Comparison of ENCODE assay signal across 9 mouse cellular contexts in the genomic region with DNA sequence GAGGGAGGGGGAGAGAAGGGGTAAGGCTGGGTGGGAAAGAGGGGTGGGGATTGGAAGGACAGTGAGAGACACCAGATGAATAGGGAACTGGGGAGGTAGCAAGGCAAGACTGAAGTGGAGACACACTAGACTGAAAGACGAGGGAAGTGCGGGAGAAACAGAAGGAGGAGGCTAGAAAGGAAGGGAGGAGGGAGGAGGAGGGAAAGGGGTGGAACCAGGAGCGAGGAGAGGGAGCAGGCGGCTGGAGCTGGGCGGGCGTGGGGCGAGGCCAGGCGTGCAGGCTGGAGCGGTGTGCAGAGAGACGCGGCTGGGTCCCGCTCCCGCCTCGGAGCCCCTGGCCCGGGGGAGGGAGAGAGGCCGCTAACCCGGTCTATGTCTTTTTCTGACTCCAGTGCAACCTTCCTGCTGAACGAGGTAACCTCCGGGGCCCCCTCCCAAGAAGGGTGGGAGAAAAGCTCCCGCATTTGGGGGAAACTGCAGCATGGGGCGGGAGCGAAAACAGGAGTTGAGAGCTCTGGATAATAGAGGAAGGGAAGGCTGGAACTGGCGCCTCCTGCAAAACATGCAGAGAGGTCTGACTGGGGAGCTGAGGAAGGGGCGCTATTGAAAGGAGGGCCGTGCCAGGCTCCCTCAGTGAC. TPM values are rescaled to one million over a fixed set of nuclear protein-coding genes. Genes with fewer than 3 reads are reported as not detected.
A peak's percentile ranks its signal among the peaks of the same experiment; 100 is the strongest.
DNase-seq lines count a peak whose midpoint lies in the region; ATAC-seq lines count a peak whose summit lies in the region.
"Had no signal": no experiment of that assay in that cellular context is flagged by ENCODE, and none has a peak within 500 bp of the region (broad histone marks: within the 10 kb centered on the region; RNA-seq: fewer than 3 reads in every experiment).

No protein-coding gene starts in this region.

- peak overlapping the region; percentile 91 for H3K4me2 ChIP-seq in heart, embryonic 15.5 days

- no peaks in the 10 kb centered on the region for H3K9me3 ChIP-seq in embryonic facial prominence, embryonic 10.5 days
- no peaks in the 10 kb centered on the region for H3K9me3 ChIP-seq in heart, embryonic 15.5 days (replicated peaks)

- peaks cover 91% of the 10 kb centered on the region for H3K4me1 ChIP-seq in embryonic facial prominence, embryonic 10.5 days
- peaks cover 69% of the 10 kb centered on the region for H3K4me1 ChIP-seq in heart, embryonic 15.5 days (replicated peaks)

- peak overlapping the region; percentile 81 for H3K27ac ChIP-seq in embryonic facial prominence, embryonic 10.5 days (replicated peaks)
- H3K27ac ChIP-seq in heart, embryonic 15.5 days = 0 out of 2 replicates have a peak overlapping the region, but pooled peaks have one; percentile 20

- peak; percentile 66 for ATAC-seq in heart, embryonic 15.5 days (replicated peaks; ENCODE audit: insufficient number of reproducible peaks, insufficient read depth, low FRiP score, low read depth)

- peak overlapping the region; percentile 53 for H3K9ac ChIP-seq in heart, embryonic 15.5 days

- WGBS in embryonic facial prominence, embryonic 10.5 days = under 1% methylated on average over 25 of the region's 25 CpGs
- 1% methylated on average over 25 of the region's 25 CpGs for WGBS in heart, embryonic 15.5 days

- peak overlapping the region; percentile 89 for H3K4me3 ChIP-seq in embryonic facial prominence, embryonic 10.5 days
- H3K4me3 ChIP-seq in heart, embryonic 15.5 days = peak overlapping the region; percentile 77

- H3K36me3 ChIP-seq in embryonic facial prominence, embryonic 10.5 days (replicated peaks) = no peaks in the 10 kb centered on the region
- no peaks in the 10 kb centered on the region for H3K36me3 ChIP-seq in heart, embryonic 15.5 days

- DNase-seq in left cerebral cortex, adult 18-20 months (ENCODE audit: low spot score in 2 of 2) = peak; percentile 57 to 77
- no peak for DNase-seq in left cerebral cortex, adult 11 months (ENCODE audit: low spot score)
- peak; percentile 85 for DNase-seq in embryonic facial prominence, embryonic 10.5 days (ENCODE audit: low spot score)
- peak; percentile 86 for DNase-seq in kidney, postnatal 10 days
- peak; percentile 90 for DNase-seq in lung, postnatal 10 days
- DNase-seq in right cerebral cortex, postnatal 14 days = peak; percentile 70
- DNase-seq in spleen, postnatal 10 days (ENCODE audit: low spot score in 2 of 2) = no peak

- H3K27me3 ChIP-seq in embryonic facial prominence, embryonic 10.5 days (replicated peaks; ENCODE audit: low read depth, poor library complexity, severe bottlenecking) = peaks cover 95% of the 10 kb centered on the region
- peaks cover 69% of the 10 kb centered on the region for H3K27me3 ChIP-seq in heart, embryonic 15.5 days

RNA-seq across cellular contexts. Expression of a gene that starts 1.6 kb away (rescaled TPM):
- 100 to 1,000 TPM; 267 to 278 TPM for total RNA-seq in left cerebral cortex, adult 18-20 months (2021)
- 32.3 and 37.0 TPM in 2 replicates for polyA plus RNA-seq in embryonic facial prominence, embryonic 10.5 days (2016; fragmentation: Nextera tagmentation; extraction: Ambion mirVana)
- polyA plus RNA-seq in heart, embryonic 15.5 days (2015; fragmentation: Nextera tagmentation; extraction: Ambion mirVana) = 8.7 and 12.8 TPM in 2 replicates
- total RNA-seq: neutrophil, adult 5-6 weeks had no signal

RNA-seq across cellular contexts. Expression of a gene that starts 22.4 kb away (rescaled TPM):
- total RNA-seq in left cerebral cortex, adult 18-20 months (2021) = 10 to 100 TPM; 45.8 to 49.7 TPM
- polyA plus RNA-seq in embryonic facial prominence, embryonic 10.5 days (2016; fragmentation: Nextera tagmentation; extraction: Ambion mirVana) = 11.6 and 14.0 TPM in 2 replicates
- 36.5 and 43.0 TPM in 2 replicates for polyA plus RNA-seq in heart, embryonic 15.5 days (2015; fragmentation: Nextera tagmentation; extraction: Ambion mirVana)

RNA-seq across cellular contexts. Expression of a gene that starts 30.5 kb away (rescaled TPM):
- 10 to 100 TPM; 86.9 to 90.6 TPM for total RNA-seq in left cerebral cortex, adult 18-20 months (2021)
- polyA plus RNA-seq in embryonic facial prominence, embryonic 10.5 days (2016; fragmentation: Nextera tagmentation; extraction: Ambion mirVana) = 31.2 and 32.1 TPM in 2 replicates
- polyA plus RNA-seq in heart, embryonic 15.5 days (2015; fragmentation: Nextera tagmentation; extraction: Ambion mirVana) = 16.1 and 17.8 TPM in 2 replicates

RNA-seq across cellular contexts. Expression of a gene that starts 45.0 kb away (rescaled TPM):
- 10 to 100 TPM; 24.4 to 30.7 TPM for total RNA-seq in left cerebral cortex, adult 18-20 months (2021)
- 0.88 and 1.5 TPM in 2 replicates for polyA plus RNA-seq in embryonic facial prominence, embryonic 10.5 days (2016; fragmentation: Nextera tagmentation; extraction: Ambion mirVana)
- polyA plus RNA-seq in heart, embryonic 15.5 days (2015; fragmentation: Nextera tagmentation; extraction: Ambion mirVana) = 1.1 and 1.2 TPM in 2 replicates

Comparison
In these comparisons a context has a peak if more than half of its experiments do, and no peak if none do; other contexts are left out.
1. DNase-seq: peak in left cerebral cortex, adult 18-20 months (2 of 2), embryonic facial prominence, embryonic 10.5 days (single experiment), kidney, postnatal 10 days (single experiment), lung, postnatal 10 days (single experiment) and right cerebral cortex, postnatal 14 days (single experiment); none in left cerebral cortex, adult 11 months (single experiment) and spleen, postnatal 10 days (0 of 2).